Mouse (Mus musculus) layer of hippocampus, postnatal 10 days (tissue): ENCODE results near the gene Timp1. TPM values are rescaled to one million over a fixed set of nuclear protein-coding genes. Genes with fewer than 3 reads are reported as not detected.

Experiments
- DNase-seq, 2 experiments: peaks; one replicate each; pipeline ENCODE4 v3.0.0; 2021; ENCODE audit warnings: low spot score in 2 of 2
- microRNA-seq, 2 experiments: library from miRNA; unstranded; fragments of <30 nt; microRNA quantifications; one replicate each; pipeline ENCODE4 v1.2.0; 2021
- total RNA-seq, 2 experiments: library from RNA; stranded (reverse); gene quantifications; 2 replicates each; pipeline ENCODE4 v1.2.3; 2021

Timp1 gene
- total RNA-seq, 2 experiments from 2014 or later: 0.56 to 1.1 TPM

- DNase-seq: no peak
Observed at GRCm38 (mm10) chrX:20923506-20923905, 53.5 kb downstream of the Timp1 start.

Small RNA genes lying within 50 kb of the gene (microRNA-seq; reads per million reads assigned to microRNA genes)
- gene Gm24824 (0 reads per million in 2 experiments), gene Mir5617 (4.9 to 5.1 reads per million in 2 experiments)

Other genes with a start within 250 kb of the Timp1 start
- 100 to 1,000 TPM; 394 to 409 TPM for gene Uba1, start 211.8 kb upstream of the Timp1 start, total RNA-seq
- gene Cdk16, start 182.2 kb upstream of the Timp1 start, total RNA-seq: 100 to 1,000 TPM; 262 TPM
- gene Usp11, start 166.3 kb upstream of the Timp1 start, total RNA-seq: 10 to 100 TPM; 77.2 to 80.3 TPM
- gene Araf, start 72.4 kb upstream of the Timp1 start, total RNA-seq: 100 to 1,000 TPM; 191 to 196 TPM
- gene Syn1, start 50.8 kb downstream of the Timp1 start, total RNA-seq: 100 to 1,000 TPM; 407 to 465 TPM
- 10 to 100 TPM; 11.5 to 12.0 TPM for gene Cfp, start 61.4 kb downstream of the Timp1 start, total RNA-seq
- gene Elk1, start 80.4 kb downstream of the Timp1 start, total RNA-seq: 10 to 100 TPM; 34.6 to 35.7 TPM
- 10 to 100 TPM; 11.7 to 13.4 TPM for gene Uxt, start 91.9 kb downstream of the Timp1 start, total RNA-seq
- gene Zfp182, start 192.2 kb downstream of the Timp1 start, total RNA-seq: 1 to 10 TPM; 8.3 to 9.3 TPM
- gene Spaca5, start 198.2 kb downstream of the Timp1 start, total RNA-seq: not detected
- 1 to 10 TPM; 4.0 to 4.4 TPM for gene Zfp300, start 219.4 kb downstream of the Timp1 start, total RNA-seq
- gene Ssxa1, start 245.7 kb downstream of the Timp1 start, total RNA-seq: not detected